Comparison of ENCODE assay signal across 8 mouse cellular contexts in genomic region chr11:60105593-60106542, GRCm38 (mm10). TPM values are rescaled to one million over a fixed set of nuclear protein-coding genes. Genes with fewer than 3 reads are reported as not detected.
DNase-seq lines count a peak whose midpoint lies in the region; ATAC-seq and TF ChIP-seq lines count a peak whose summit lies in the region.

No protein-coding gene starts in this region.

- no peak for TF ChIP-seq CTCF in ES-Bruce4 (IDR thresholded peaks at IDR 0.05; ENCODE audit: low read depth, low read length)
- no peak for TF ChIP-seq CTCF in layer of hippocampus, adult 2 months (conservative IDR thresholded peaks at IDR 0.05)
- 0 out of 2 replicates have a peak, but pooled peaks have one; percentile 2 for TF ChIP-seq CTCF in lung, embryonic 14.5 days (IDR thresholded peaks at IDR 0.05; ENCODE audit: low read depth)
- no peak for TF ChIP-seq CTCF in testis, adult 2 months (IDR thresholded peaks at IDR 0.05; ENCODE audit: control insufficient read depth, insufficient read depth, insufficient replicate concordance, low read depth, low read length)

- TF ChIP-seq POLR2A in ES-Bruce4 (IDR thresholded peaks at IDR 0.05; ENCODE audit: insufficient read depth, low read length) = no peak
- no peak for TF ChIP-seq POLR2A in testis, adult 2 months (IDR thresholded peaks at IDR 0.05; ENCODE audit: control insufficient read depth, low read depth, low read length)

- H3K9ac ChIP-seq in ES-Bruce4 (ENCODE audit: low read depth, poor library complexity, severe bottlenecking) = peak overlapping the region; percentile 99
- peak overlapping the region; percentile 99 for H3K9ac ChIP-seq in forebrain, embryonic 14.5 days (ENCODE audit: low read length)
- H3K9ac ChIP-seq in lung, embryonic 14.5 days = peak overlapping the region; percentile 100
- peak overlapping the region; percentile 100 for H3K9ac ChIP-seq in neural tube, embryonic 15.5 days (replicated peaks)

- peaks cover 10% of the 10 kb centered on the region for H3K27me3 ChIP-seq in ES-Bruce4 (ENCODE audit: control insufficient read depth, insufficient read depth, low read length, poor library complexity, severe bottlenecking)
- no peaks in the 10 kb centered on the region for H3K27me3 ChIP-seq in forebrain, embryonic 14.5 days (replicated peaks; ENCODE audit: control insufficient read depth, insufficient read depth, low read length)
- no peaks in the 10 kb centered on the region for H3K27me3 ChIP-seq in lung, embryonic 14.5 days (ENCODE audit: insufficient read depth, low read length)
- no peaks in the 10 kb centered on the region for H3K27me3 ChIP-seq in neural tube, embryonic 15.5 days (replicated peaks)
- no peaks in the 10 kb centered on the region for H3K27me3 ChIP-seq in testis, adult 2 months (ENCODE audit: control insufficient read depth, insufficient read depth, low read length)

- peaks cover 6% of the 10 kb centered on the region for H3K4me1 ChIP-seq in ES-Bruce4 (ENCODE audit: control insufficient read depth, insufficient read depth, low read length)
- peaks cover 34% of the 10 kb centered on the region for H3K4me1 ChIP-seq in forebrain, embryonic 14.5 days (ENCODE audit: control insufficient read depth, insufficient read depth, low read length)
- H3K4me1 ChIP-seq in lung, embryonic 14.5 days (ENCODE audit: insufficient read depth) = peaks cover 35% of the 10 kb centered on the region
- H3K4me1 ChIP-seq in neural tube, embryonic 15.5 days = peaks cover 53% of the 10 kb centered on the region
- peaks cover 23% of the 10 kb centered on the region for H3K4me1 ChIP-seq in testis, adult 2 months (ENCODE audit: control insufficient read depth, insufficient read depth, low read length)

- peak; percentile 65 for DNase-seq in c-Kit-positive CD71-positive TER-119-positive erythroid progenitor cells, embryonic 14.5 days (ENCODE audit: low spot score)
- DNase-seq in forebrain, embryonic 14.5 days (ENCODE audit: low spot score) = peak; percentile 77
- peak; percentile 73 to 77 for DNase-seq in heart, postnatal 14 days
- DNase-seq in layer of hippocampus, adult 2 months (ENCODE audit: low spot score in 2 of 2) = peak; percentile 34 to 42
- peak; percentile 69 for DNase-seq in lung, embryonic 14.5 days

- ATAC-seq in forebrain, embryonic 14.5 days = peak; percentile 47
- peak; percentile 29 for ATAC-seq in lung, embryonic 14.5 days (ENCODE audit: insufficient read depth)
- peak; percentile 51 for ATAC-seq in neural tube, embryonic 15.5 days (ENCODE audit: low FRiP score)

- intact Hi-C loops in heart, postnatal 14 days (cut with DNase I) = loop anchor here (2.0 kb wide), 2 partner anchors 69 to 89 kb away; no protein-coding TSS in a partner anchor

- under 1% methylated on average over 86 of the region's 88 CpGs for WGBS in forebrain, embryonic 14.5 days
- WGBS in lung, embryonic 14.5 days = under 1% methylated on average over 84 of the region's 88 CpGs
- WGBS in neural tube, embryonic 15.5 days = under 1% methylated on average over 88 of the region's 88 CpGs

- H3K36me3 ChIP-seq in ES-Bruce4 (ENCODE audit: control insufficient read depth, insufficient read depth, low read length, poor library complexity, severe bottlenecking) = no peaks in the 10 kb centered on the region
- H3K36me3 ChIP-seq in forebrain, embryonic 14.5 days (ENCODE audit: control insufficient read depth, insufficient read depth, low read length) = no peaks in the 10 kb centered on the region
- H3K36me3 ChIP-seq in lung, embryonic 14.5 days (ENCODE audit: insufficient read depth) = no peaks in the 10 kb centered on the region
- no peaks in the 10 kb centered on the region for H3K36me3 ChIP-seq in neural tube, embryonic 15.5 days
- no peaks in the 10 kb centered on the region for H3K36me3 ChIP-seq in testis, adult 2 months (ENCODE audit: control insufficient read depth, insufficient read depth, low read length)

- TF ChIP-seq EP300 in ES-Bruce4 (IDR thresholded peaks at IDR 0.05; ENCODE audit: insufficient read depth, low read depth, low read length) = no peak

- H3K4me2 ChIP-seq in forebrain, embryonic 14.5 days (ENCODE audit: low read length) = peak overlapping the region; percentile 82
- peak overlapping the region; percentile 91 for H3K4me2 ChIP-seq in lung, embryonic 14.5 days
- H3K4me2 ChIP-seq in neural tube, embryonic 15.5 days = peak overlapping the region; percentile 84

- H3K4me3 ChIP-seq in ES-Bruce4 (ENCODE audit: low read depth, low read length) = peak overlapping the region; percentile 64
- H3K4me3 ChIP-seq in forebrain, embryonic 14.5 days (ENCODE audit: low read depth, low read length) = peak overlapping the region; percentile 99
- H3K4me3 ChIP-seq in layer of hippocampus, adult 2 months = peak overlapping the region; percentile 90
- H3K4me3 ChIP-seq in lung, embryonic 14.5 days (ENCODE audit: low read depth, low read length) = peak overlapping the region; percentile 99
- H3K4me3 ChIP-seq in neural tube, embryonic 15.5 days (replicated peaks) = peak overlapping the region; percentile 92
- H3K4me3 ChIP-seq in testis, adult 2 months (ENCODE audit: control insufficient read depth, low read depth, low read length) = peak overlapping the region; percentile 89

- H3K27ac ChIP-seq in ES-Bruce4 (ENCODE audit: insufficient read depth, low read length) = no peak overlapping the region
- peak overlapping the region; percentile 96 for H3K27ac ChIP-seq in forebrain, embryonic 14.5 days (ENCODE audit: low read depth, low read length)
- H3K27ac ChIP-seq in layer of hippocampus, adult 2 months = peak overlapping the region; percentile 98
- peak overlapping the region; percentile 99 for H3K27ac ChIP-seq in lung, embryonic 14.5 days (ENCODE audit: low read depth)
- peak overlapping the region; percentile 96 for H3K27ac ChIP-seq in neural tube, embryonic 15.5 days (replicated peaks)
- H3K27ac ChIP-seq in testis, adult 2 months (ENCODE audit: control insufficient read depth, insufficient read depth, low read depth, low read length) = peak overlapping the region; percentile 71

- no peaks in the 10 kb centered on the region for H3K9me3 ChIP-seq in ES-Bruce4 (replicated peaks; ENCODE audit: control insufficient read depth, insufficient read depth, low read length, poor library complexity, severe bottlenecking)
- no peaks in the 10 kb centered on the region for H3K9me3 ChIP-seq in forebrain, embryonic 14.5 days (replicated peaks; ENCODE audit: control insufficient read depth, low read length)
- no peaks in the 10 kb centered on the region for H3K9me3 ChIP-seq in lung, embryonic 14.5 days (ENCODE audit: low read depth, low read length)
- H3K9me3 ChIP-seq in neural tube, embryonic 15.5 days (replicated peaks) = no peaks in the 10 kb centered on the region

RNA-seq across cellular contexts. Expression of gene Rai1, which starts 1.1 kb away (rescaled TPM):
- polyA plus RNA-seq in ES-Bruce4 (2011; ENCODE audit: insufficient read depth, insufficient read length, low read depth, missing spikeins) = 21.9 and 27.4 TPM in 2 replicates
- 26.4 and 28.5 TPM in 2 replicates for polyA plus RNA-seq in forebrain, embryonic 14.5 days (2014; fragmentation: Nextera tagmentation; extraction: Ambion mirVana)
- total RNA-seq in heart, postnatal 14 days (2021) = 10 to 100 TPM; 32.6 to 33.1 TPM
- total RNA-seq in layer of hippocampus, adult 2 months (2021) = 10 to 100 TPM; 78.1 to 89.7 TPM
- 31.8 and 37.8 TPM in 2 replicates for polyA plus RNA-seq in lung, embryonic 14.5 days (2014; fragmentation: Nextera tagmentation; extraction: Ambion mirVana)
- 26.5 and 27.4 TPM in 2 replicates for polyA plus RNA-seq in neural tube, embryonic 15.5 days (2015; fragmentation: Nextera tagmentation; extraction: Ambion mirVana)
- polyA plus RNA-seq in testis, adult 2 months (2012; rRNA removed) = 5.2 and 6.0 TPM in 2 replicates

RNA-seq across cellular contexts. Expression of gene Pemt, which starts 59.6 kb away (rescaled TPM):
- polyA plus RNA-seq in ES-Bruce4 (2011; ENCODE audit: insufficient read depth, insufficient read length, low read depth, missing spikeins) = 7.6 and 10.5 TPM in 2 replicates
- polyA plus RNA-seq in forebrain, embryonic 14.5 days (2014; fragmentation: Nextera tagmentation; extraction: Ambion mirVana) = 7.3 and 9.4 TPM in 2 replicates
- 1 to 10 TPM; 1.3 to 1.9 TPM for total RNA-seq in heart, postnatal 14 days (2021)
- 1 to 10 TPM; 3.8 to 7.9 TPM for total RNA-seq in layer of hippocampus, adult 2 months (2021)
- 8.8 and 9.7 TPM in 2 replicates for polyA plus RNA-seq in lung, embryonic 14.5 days (2014; fragmentation: Nextera tagmentation; extraction: Ambion mirVana)
- 8.5 and 9.0 TPM in 2 replicates for polyA plus RNA-seq in neural tube, embryonic 15.5 days (2015; fragmentation: Nextera tagmentation; extraction: Ambion mirVana)
- 40.0 and 41.5 TPM in 2 replicates for polyA plus RNA-seq in testis, adult 2 months (2012; rRNA removed)
